Mouse (Mus musculus) brown adipose tissue, adult 24 weeks (tissue): ENCODE data around the gene Lpar3. TPM values are rescaled to one million over a fixed set of nuclear protein-coding genes. Genes with fewer than 3 reads are reported as not detected.

Experiments used
- H3K27ac ChIP-seq: fragments of 200-500 bp; replicated peaks from 2 replicates; pipeline ENCODE4 v1.5.1; 2012; ENCODE audit warnings: low read depth, mild to moderate bottlenecking, low read length
- H3K4me1 ChIP-seq: fragments of 200-500 bp; 2 replicates; pipeline ENCODE4 v1.6.1; 2012; ENCODE audit warnings: low read length, mixed read lengths; ENCODE audit not compliant: control insufficient read depth, insufficient read depth, insufficient read length
- H3K4me3 ChIP-seq: fragments of 200-500 bp; 2 replicates; pipeline ENCODE4 v1.5.1; 2012; ENCODE audit warnings: low read depth, mild to moderate bottlenecking, low read length, moderate library complexity; ENCODE audit not compliant: insufficient read depth
- polyA plus RNA-seq: library from polyadenylated mRNA; stranded (reverse); fragments of >200 nt; gene quantifications from 2 replicates; pipeline ENCODE4 v1.2.4, GENCODE M21; 2012; ENCODE audit not compliant: missing spikeins, insufficient read depth, insufficient read length

Gene Lpar3
- not detected in 2 replicates for polyA plus RNA-seq

DNA sequence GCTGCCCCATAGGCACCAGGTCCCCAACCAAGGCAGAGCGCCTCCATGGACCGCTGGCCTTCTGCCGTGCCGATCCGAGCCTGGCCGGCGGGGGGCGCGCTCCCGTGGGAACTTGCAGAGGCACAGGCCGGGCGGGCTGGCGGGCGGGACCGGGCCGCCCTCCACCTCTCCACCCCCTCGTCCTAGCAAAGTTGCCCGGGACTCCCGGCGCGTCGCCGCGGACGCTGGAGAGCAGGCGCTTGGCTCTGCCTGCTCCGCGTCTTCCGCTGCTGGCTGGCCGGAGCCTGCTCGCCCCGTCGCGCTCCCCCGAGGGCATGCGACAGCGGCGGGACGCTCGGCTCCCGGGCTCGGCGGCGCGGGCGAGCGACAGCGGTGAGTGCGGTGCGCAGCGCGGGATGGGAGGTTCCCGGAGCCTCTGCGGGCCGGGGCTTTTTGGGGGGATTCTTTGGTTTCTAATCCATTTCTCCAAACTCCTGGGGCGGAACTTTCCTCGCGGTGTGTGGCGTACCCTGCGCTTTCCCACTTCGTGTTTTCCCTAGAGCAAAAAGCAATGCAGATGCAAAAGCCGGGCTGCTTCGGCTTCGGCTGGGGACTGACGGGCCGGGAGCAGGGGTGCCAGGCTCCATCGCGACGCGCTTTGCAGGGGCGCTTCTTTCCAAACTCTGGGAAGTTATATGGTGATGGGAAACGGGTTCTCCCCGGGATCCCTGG, at the start of gene Lpar3:
Gene Lpar3 (plus strand): TSS at position 188 of the 711 bp plus-strand sequence.
- Histone ChIP-seq H3K4me1 (no peaks in the 10 kb centered on the region), H3K27ac (no peak within 1 kb of the TSS), H3K4me3 (peak within 1 kb of the TSS; percentile 42)

DNA sequence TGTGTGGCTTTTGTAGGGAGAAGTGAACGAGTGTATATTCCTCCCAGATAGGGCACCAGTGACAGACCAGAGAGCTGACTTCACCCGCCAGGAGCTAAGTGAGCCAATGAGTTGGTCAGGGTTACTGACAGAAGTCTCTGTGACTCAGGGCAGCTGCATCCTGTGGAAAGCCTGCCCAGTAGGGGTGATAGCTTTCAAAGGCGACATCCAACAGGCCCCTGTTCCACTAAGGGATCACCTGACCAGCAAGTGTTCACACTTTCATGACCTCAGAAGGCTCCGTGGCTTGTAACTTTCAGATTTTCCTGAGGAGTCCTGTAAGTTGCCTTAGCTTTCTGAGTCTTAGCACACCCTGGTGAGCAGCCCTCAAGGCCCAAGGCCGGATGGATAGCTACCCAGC, 47.7 kb upstream of the Lpar3 start:
- Histone ChIP-seq H3K4me1 (no peaks in the 10 kb centered on the region), H3K4me3 (no peak overlapping the region), H3K27ac (no peak overlapping the region)

DNA sequence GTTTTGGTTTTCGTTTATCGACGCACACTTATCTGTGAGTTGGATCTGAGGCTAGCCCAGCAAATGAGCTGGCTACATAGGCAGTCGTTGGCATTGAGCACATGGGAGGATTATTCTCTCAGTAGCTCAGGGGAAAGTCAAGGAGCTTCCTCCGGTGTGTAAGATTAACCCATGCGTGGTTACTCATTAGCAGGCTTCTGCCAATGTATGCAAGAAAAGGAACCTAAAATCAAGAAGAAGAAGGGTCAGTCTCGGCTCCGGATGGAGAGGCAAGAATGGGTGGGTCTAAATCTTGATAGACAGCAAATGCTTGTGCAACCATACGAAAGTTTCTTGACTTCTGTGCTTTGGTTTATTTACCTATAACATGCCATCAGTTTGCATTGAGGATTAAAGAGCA, 46.5 kb upstream of the Lpar3 start:
- H3K4me1 ChIP-seq = no peaks in the 10 kb centered on the region
- H3K27ac ChIP-seq = no peak overlapping the region
- H3K4me3 ChIP-seq = no peak overlapping the region

DNA sequence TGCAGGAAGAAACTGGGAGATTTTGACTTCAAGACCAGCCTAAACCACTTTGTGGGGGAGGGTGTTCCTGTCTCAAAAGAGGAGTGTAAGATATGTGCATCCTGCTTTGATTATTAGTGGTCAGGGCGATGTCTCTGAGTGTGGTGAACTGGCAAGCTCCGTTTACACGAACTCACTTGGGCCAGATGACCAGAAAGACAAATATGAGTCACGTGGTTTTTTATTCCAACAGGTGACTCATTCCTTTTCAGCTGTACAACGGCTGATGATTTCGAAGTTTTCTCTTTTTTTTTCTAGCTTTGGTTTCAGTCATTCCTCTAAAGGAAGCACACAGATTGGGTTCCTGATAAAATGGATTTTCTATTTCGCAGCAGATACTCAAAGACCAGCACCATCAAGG, 43.5 kb upstream of the Lpar3 start:
- Histone ChIP-seq H3K4me1 (no peaks in the 10 kb centered on the region), H3K27ac (no peak overlapping the region), H3K4me3 (no peak overlapping the region)

DNA sequence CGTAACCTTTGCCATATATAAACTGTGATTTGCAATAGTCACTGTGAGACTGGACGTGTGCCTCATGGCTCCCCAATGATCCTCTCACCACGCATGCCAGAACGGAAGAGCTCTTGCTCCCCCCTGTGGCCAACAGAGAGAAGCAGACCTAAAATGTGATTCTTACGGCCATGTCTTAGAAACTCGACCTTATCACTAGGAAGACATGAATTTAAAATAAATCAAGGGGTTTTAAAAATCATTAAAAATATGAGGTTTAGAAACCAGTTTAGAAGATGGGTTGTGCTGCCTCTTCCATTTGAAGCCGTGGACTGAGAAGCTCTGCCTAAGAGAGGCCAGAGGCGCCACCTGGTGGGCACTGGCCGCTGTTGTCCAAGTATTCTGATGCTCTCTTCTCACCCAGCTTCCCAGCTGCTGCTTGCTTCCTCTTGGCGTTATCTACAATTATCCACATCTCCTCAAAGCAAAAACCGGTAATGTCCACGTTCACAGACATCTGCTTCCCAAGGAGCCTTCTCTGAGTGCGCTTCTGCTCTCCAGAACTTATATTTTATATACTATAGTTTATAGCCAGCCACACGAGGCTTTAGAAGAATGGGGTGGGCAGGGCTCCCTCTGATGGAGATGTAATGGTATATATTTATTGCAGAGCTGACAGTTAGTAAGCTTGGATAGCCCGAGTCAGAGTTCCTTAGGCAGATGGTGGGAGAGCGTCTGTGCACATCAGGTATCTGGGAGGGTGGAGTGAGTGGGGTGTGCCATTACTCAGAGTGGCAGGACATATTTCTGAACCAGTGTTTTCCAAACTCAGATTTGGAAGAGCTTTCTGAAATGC, 42.8 kb upstream of the Lpar3 start:
- H3K4me3 ChIP-seq = no peak overlapping the region
- H3K27ac ChIP-seq = no peak overlapping the region
- H3K4me1 ChIP-seq = no peaks in the 10 kb centered on the region

DNA sequence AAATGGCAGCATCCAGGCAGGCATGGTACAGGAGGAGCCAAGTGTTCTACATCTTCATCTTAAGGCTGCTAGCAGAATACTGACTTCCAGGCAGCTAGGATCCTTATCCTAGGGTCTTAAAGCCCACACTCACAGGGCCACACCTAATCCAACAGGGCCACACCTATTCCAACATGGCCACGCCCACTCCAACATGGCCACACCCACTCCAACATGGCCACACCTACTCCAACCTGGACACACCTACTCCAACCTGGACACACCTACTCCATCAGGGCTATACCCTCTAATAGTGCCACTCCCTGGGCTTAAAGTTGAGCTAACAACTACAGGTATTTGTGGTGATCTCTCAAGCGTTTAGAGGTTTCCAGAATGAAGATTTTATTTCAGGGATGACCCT, 40.4 kb upstream of the Lpar3 start:
- Histone ChIP-seq H3K4me1 (no peaks in the 10 kb centered on the region), H3K4me3 (no peak overlapping the region), H3K27ac (no peak overlapping the region)

DNA sequence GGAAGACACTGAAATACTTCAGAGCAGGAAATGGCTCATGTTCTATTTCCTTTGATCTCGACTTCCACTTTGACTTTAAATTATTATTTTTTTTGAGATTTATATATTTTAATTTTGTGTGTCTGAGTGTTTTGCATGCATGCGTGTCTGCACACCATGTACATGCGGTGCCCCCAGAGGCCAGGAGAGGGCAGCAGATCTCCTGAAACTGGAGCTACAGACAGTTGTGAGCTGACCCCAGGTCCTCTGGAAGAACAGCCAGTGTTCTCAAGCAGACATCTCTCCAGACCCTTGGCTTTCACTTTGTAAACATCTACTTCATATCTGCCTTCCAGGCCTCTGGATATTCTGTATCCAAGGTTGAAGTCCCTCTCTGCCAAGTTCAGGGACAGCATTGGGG, 39.8 kb upstream of the Lpar3 start:
- Histone ChIP-seq H3K4me1 (no peaks in the 10 kb centered on the region), H3K27ac (no peak overlapping the region), H3K4me3 (no peak overlapping the region)

DNA sequence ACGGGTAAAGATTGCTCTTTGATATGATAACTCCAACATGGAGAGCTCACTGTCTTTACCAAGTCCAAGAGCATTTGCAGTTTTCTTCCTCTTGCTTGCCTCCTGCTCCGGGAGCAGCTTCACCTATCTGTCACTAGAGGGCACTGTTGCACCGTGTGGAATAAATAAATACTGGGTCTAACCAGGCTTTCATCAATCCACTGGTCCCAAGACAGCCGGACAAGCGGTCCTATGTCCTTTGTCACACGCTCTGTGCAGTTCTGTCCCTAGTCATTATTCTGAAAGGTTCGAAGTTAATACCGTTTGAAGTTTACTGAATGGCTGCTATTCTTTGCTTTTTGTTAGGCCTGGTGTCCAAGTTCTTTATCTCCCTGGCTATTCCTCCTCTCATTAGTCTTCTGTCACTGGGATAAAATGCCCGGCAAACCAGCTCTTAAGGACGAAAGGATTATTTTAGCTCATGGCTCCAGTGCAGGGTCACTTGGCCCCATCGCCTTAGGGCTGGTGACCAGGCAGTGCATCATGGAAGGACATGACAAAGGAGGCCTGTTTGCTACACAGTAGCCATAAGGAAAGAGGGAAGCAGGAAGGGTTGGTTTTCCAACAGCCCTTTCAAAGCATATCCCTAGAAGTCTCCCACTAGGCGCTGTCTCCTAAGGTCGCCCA, 35.6 kb upstream of the Lpar3 start:
- H3K4me1 ChIP-seq = no peaks in the 10 kb centered on the region
- no peak overlapping the region for H3K27ac ChIP-seq
- H3K4me3 ChIP-seq = no peak overlapping the region

DNA sequence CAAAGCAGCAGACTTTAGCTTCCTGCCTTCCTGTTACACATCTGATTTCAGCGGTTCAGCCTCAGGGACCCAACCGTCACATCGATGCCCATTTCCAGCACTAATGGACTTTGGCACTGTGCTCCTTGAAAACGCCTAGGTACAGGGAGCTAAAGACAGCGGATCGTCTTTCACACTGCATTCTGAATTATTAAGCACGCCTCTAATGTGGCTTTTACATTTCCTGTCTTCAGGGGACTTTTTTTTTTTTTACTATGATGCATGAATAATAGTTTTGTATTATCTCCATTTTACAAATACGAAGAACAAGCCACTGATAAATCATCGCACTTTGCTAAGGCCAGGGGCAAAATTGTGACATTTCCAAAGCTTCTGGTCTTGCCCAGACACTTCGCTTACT, 34.7 kb upstream of the Lpar3 start:
- no peak overlapping the region for H3K4me3 ChIP-seq
- no peaks in the 10 kb centered on the region for H3K4me1 ChIP-seq
- H3K27ac ChIP-seq = no peak overlapping the region

DNA sequence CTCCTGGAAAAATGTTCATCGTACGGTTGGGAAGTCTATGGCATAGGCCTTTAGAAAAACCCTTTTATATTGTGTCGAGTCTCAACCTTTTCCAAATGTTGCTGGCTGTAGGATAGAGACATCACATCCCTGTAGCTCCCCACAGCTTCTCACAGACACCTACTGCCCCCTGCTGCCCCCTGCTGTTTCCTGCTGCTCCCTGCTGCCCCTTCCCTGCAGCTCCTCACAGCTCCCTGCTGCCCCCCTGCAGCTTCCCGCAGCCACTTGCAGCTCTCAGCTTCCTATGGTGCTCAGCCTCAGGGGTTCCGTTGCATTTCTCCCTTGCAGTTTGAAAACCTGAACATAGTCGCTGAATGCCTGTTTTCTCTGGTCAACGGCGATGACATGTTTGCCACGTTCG, 30.8 kb upstream of the Lpar3 start:
- H3K4me3 ChIP-seq = no peak overlapping the region
- H3K27ac ChIP-seq = no peak overlapping the region
- no peaks in the 10 kb centered on the region for H3K4me1 ChIP-seq

DNA sequence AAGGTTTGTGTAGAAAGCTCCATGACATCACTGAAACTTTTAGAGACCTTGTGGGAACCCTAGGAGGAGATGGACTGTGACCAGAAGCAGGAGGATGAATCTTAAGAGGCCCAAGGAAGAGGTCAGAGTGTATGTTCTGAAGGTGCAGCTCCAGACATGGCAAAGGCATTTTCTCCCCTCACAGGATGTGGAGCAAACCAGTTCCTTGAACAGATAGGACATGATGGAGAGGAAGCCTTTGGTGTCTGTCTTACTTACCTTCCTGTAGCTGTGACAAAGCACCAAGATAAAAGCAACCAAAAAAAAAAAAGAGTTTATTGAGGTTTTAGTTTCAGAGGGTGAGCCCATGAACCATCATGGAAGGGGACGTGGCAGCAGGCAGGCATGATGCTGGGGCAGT, 28.3 kb upstream of the Lpar3 start:
- Histone ChIP-seq H3K4me1 (peaks cover 4% of the 10 kb centered on the region; the same call in 1 of the 2 replicates), H3K4me3 (no peak overlapping the region), H3K27ac (no peak overlapping the region)

DNA sequence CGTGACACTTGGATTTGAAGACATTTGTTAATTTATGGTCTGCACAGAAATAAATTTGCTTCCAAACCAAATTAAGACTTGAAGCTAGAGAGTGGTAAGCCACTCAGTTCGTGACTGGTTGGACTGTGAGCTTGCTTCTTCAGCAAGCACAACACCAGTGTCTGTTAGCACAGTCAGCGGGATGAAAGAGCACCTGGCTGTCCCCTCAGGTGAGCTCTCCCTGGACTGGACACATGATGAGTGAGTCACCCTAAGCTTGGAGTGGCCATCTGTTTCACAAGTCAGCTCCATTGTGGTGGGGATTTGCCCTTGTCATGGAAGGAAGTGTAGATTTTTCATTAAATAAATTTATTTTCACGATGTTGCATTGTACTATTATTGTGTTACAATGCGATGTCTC, 25.6 kb upstream of the Lpar3 start:
- Histone ChIP-seq H3K4me3 (no peak overlapping the region), H3K4me1 (peaks cover 4% of the 10 kb centered on the region; the same call in 1 of the 2 replicates), H3K27ac (no peak overlapping the region)

DNA sequence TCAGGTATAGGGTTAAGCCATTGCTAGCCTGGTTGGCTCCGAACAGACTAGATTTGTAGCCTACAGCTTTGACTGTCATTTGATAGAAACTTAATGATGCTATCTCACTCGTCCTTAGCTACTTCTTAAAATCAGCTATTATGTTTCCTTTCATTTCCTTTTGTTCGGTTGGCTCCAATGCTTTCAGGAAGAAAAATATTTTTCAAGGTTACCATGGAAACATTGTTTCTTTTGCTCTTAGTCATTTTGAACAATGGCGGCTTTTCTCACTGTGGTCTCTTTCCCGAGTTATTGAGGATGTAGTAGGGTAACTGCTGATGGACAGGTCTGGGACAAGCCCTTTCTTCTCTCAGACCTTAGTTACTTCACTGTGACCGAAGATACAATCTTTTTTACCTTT, 24.5 kb upstream of the Lpar3 start:
- H3K4me3 ChIP-seq = no peak overlapping the region
- H3K4me1 ChIP-seq = peaks cover 4% of the 10 kb centered on the region; the same call in 1 of the 2 replicates
- H3K27ac ChIP-seq = no peak overlapping the region

DNA sequence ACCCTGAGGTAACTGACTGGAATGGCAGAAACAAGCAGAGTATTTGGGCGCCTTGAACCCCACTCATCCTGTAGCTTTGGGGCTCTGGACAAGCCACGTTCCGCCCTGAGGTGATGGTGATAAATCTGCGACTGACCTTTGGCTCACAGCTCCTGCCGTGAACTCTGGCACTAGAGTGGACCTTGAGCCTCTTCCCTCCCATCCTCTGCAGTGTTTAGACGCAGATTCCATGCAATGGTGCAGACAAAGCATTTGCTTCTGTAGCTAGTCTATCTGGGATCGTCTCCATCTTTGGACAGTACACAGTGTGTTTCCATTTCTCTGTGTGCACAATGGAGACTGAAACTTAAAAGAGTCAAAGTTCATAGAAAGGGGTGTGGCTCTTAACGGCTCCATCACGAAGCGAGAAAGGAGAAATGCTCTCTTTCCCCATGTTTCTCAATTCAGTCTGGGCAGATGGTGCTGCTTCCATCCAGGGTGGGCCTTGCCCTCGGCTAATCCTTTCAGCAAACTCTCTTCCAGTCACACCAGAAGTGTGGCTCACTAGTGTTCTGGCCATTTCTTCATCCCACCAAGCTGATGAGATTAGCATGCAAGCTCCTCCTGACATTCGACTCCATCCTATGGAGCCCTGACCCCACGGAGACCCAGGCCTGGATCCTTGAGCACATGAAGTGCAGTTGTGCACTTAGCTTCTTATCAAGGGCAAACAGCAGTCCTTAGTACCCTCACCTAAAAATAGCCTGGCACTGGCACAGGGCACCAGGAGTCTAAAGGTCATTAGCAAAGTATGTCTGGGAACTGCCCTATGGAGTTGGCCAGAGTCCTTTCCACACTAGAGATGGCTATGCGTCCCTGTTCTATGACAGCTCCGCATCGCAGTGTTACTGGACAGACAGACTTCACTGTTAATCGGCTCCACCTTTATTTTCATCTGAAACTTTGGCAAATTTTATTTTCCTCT, 23.7 kb upstream of the Lpar3 start:
- Histone ChIP-seq H3K4me1 (peaks cover 4% of the 10 kb centered on the region; the same call in 1 of the 2 replicates), H3K27ac (no peak overlapping the region), H3K4me3 (no peak overlapping the region)
